18 mouse cellular contexts compared by ENCODE assay signal in genomic region chr19:6030520-6031280, GRCm38 (mm10).
"Had no signal": no experiment of that assay in that cellular context is flagged by ENCODE, and none has a peak within 500 bp of the region (broad histone marks: within the 10 kb centered on the region; RNA-seq: fewer than 3 reads in every experiment).

No protein-coding gene starts in this region.

- H3K27ac ChIP-seq: left cerebral cortex, adult 2 months; limb, embryonic 15.5 days; liver, embryonic 14.5 days; midbrain, embryonic 15.5 days; neural tube, embryonic 12.5 days had no signal

- H3K4me1 ChIP-seq: limb, embryonic 15.5 days; megakaryocyte, embryonic 14.5 days; midbrain, embryonic 15.5 days; neural tube, embryonic 12.5 days had no signal

- ATAC-seq: lung, postnatal 0 days; midbrain, embryonic 15.5 days had no signal

- H3K36me3 ChIP-seq: limb, embryonic 15.5 days; midbrain, embryonic 15.5 days; neural tube, embryonic 12.5 days had no signal

- H3K4me3 ChIP-seq: left cerebral cortex, adult 2 months; limb, embryonic 15.5 days; megakaryocyte, embryonic 14.5 days; midbrain, embryonic 15.5 days; neural tube, embryonic 12.5 days had no signal

- DNase-seq: kidney, adult 11 months; kidney, postnatal 10 days; kidney, postnatal 4 days; lung, adult 18-20 months; lung, postnatal 4 days; retina, postnatal 1 day; right cerebral cortex, postnatal 4 days; spleen, adult 18-20 months; thymus, adult 2 months; thymus, postnatal 25 days had no signal

- H3K9ac ChIP-seq: limb, embryonic 15.5 days; liver, embryonic 14.5 days; midbrain, embryonic 15.5 days; neural tube, embryonic 12.5 days had no signal

- H3K4me2 ChIP-seq: limb, embryonic 15.5 days; midbrain, embryonic 11.5 days; midbrain, embryonic 15.5 days; neural tube, embryonic 12.5 days had no signal

- H3K9me3 ChIP-seq: limb, embryonic 15.5 days; megakaryocyte, embryonic 14.5 days; midbrain, embryonic 15.5 days; neural tube, embryonic 12.5 days had no signal

- H3K27me3 ChIP-seq: limb, embryonic 15.5 days; midbrain, embryonic 15.5 days; neural tube, embryonic 12.5 days had no signal
